Mouse (Mus musculus): ENCODE data around the gene Zbtb2. TPM values are rescaled to one million over a fixed set of nuclear protein-coding genes. Genes with fewer than 3 reads are reported as not detected.
A peak's percentile ranks its signal among the peaks of the same experiment; 100 is the strongest.

Gene Zbtb2
- polyA plus RNA-seq, 1 experiment from 2014 or later = 14.5 TPM

- no peak overlapping the region for H3K4me3 ChIP-seq (ENCODE audit: low read depth, low read length)
- no peaks in the 10 kb centered on the region for H3K4me1 ChIP-seq (ENCODE audit: control insufficient read depth, insufficient read depth, low read length)
- H3K27me3 ChIP-seq (ENCODE audit: control insufficient read depth, insufficient read depth, low read length) = no peaks in the 10 kb centered on the region
- no peak overlapping the region for H3K27ac ChIP-seq (ENCODE audit: low read length)
- H3K36me3 ChIP-seq (ENCODE audit: control insufficient read depth, insufficient read depth, low read length) = peaks cover 36% of the 10 kb centered on the region
- no peaks in the 10 kb centered on the region for H3K9me3 ChIP-seq (ENCODE audit: control insufficient read depth, low read depth, low read length)
- H3K4me2 ChIP-seq (replicated peaks; ENCODE audit: low read depth, low read length) = no peak overlapping the region
- H3K9ac ChIP-seq (replicated peaks; ENCODE audit: low read depth, low read length) = no peak overlapping the region
- WGBS = 86% methylated on average over 19 of the region's 19 CpGs
- ATAC-seq (ENCODE audit: insufficient number of reproducible peaks, insufficient read depth, low FRiP score, low read depth) = no peak
Observed at GRCm38 (mm10) chr10:4355882-4356451, 31.9 kb downstream of the Zbtb2 start.

GRCm38 (mm10) chr10:4354371-4355260 is 33.3 kb downstream of the Zbtb2 start:
- Histone ChIP-seq H3K4me2 (replicated peaks; ENCODE audit: low read depth, low read length) (no peak overlapping the region), H3K4me1 (ENCODE audit: control insufficient read depth, insufficient read depth, low read length) (no peaks in the 10 kb centered on the region), H3K36me3 (ENCODE audit: control insufficient read depth, insufficient read depth, low read length) (peaks cover 36% of the 10 kb centered on the region), H3K27ac (ENCODE audit: low read length) (no peak overlapping the region), H3K27me3 (ENCODE audit: control insufficient read depth, insufficient read depth, low read length) (no peaks in the 10 kb centered on the region), H3K9me3 (ENCODE audit: control insufficient read depth, low read depth, low read length) (no peaks in the 10 kb centered on the region), H3K4me3 (ENCODE audit: low read depth, low read length) (no peak overlapping the region), H3K9ac (replicated peaks; ENCODE audit: low read depth, low read length) (no peak overlapping the region)
- WGBS = 78% methylated on average over 38 of the region's 38 CpGs
- no peak for ATAC-seq (ENCODE audit: insufficient number of reproducible peaks, insufficient read depth, low FRiP score, low read depth)

GRCm38 (mm10) chr10:4347591-4347990 is 40.3 kb downstream of the Zbtb2 start:
- no peaks in the 10 kb centered on the region for H3K36me3 ChIP-seq (ENCODE audit: control insufficient read depth, insufficient read depth, low read length)
- no peaks in the 10 kb centered on the region for H3K9me3 ChIP-seq (ENCODE audit: control insufficient read depth, low read depth, low read length)
- no peak overlapping the region for H3K27ac ChIP-seq (ENCODE audit: low read length)
- no peak overlapping the region for H3K4me3 ChIP-seq (ENCODE audit: low read depth, low read length)
- H3K4me2 ChIP-seq (replicated peaks; ENCODE audit: low read depth, low read length) = no peak overlapping the region
- no peak overlapping the region for H3K9ac ChIP-seq (replicated peaks; ENCODE audit: low read depth, low read length)
- peaks cover 10% of the 10 kb centered on the region for H3K4me1 ChIP-seq (ENCODE audit: control insufficient read depth, insufficient read depth, low read length)
- no peak for ATAC-seq (ENCODE audit: insufficient number of reproducible peaks, insufficient read depth, low FRiP score, low read depth)
- H3K27me3 ChIP-seq (ENCODE audit: control insufficient read depth, insufficient read depth, low read length) = no peaks in the 10 kb centered on the region
- 97% methylated on average over 14 of the region's 14 CpGs for WGBS

GRCm38 (mm10) chr10:4347136-4347492 is 40.8 kb downstream of the Zbtb2 start:
- H3K4me1 ChIP-seq (ENCODE audit: control insufficient read depth, insufficient read depth, low read length) = peaks cover 10% of the 10 kb centered on the region
- H3K4me2 ChIP-seq (replicated peaks; ENCODE audit: low read depth, low read length) = peak overlapping the region; percentile 49
- no peak overlapping the region for H3K9ac ChIP-seq (replicated peaks; ENCODE audit: low read depth, low read length)
- no peak; the same call in 1 of the 2 replicates for ATAC-seq (ENCODE audit: insufficient number of reproducible peaks, insufficient read depth, low FRiP score, low read depth)
- 63% methylated on average over 4 of the region's 4 CpGs for WGBS
- H3K9me3 ChIP-seq (ENCODE audit: control insufficient read depth, low read depth, low read length) = no peaks in the 10 kb centered on the region
- H3K4me3 ChIP-seq (ENCODE audit: low read depth, low read length) = no peak overlapping the region
- H3K27me3 ChIP-seq (ENCODE audit: control insufficient read depth, insufficient read depth, low read length) = no peaks in the 10 kb centered on the region
- H3K36me3 ChIP-seq (ENCODE audit: control insufficient read depth, insufficient read depth, low read length) = no peaks in the 10 kb centered on the region
- no peak overlapping the region for H3K27ac ChIP-seq (ENCODE audit: low read length)

- peak; percentile 91 for ATAC-seq (ENCODE audit: insufficient number of reproducible peaks, insufficient read depth, low FRiP score, low read depth)
- Histone ChIP-seq H3K27ac (ENCODE audit: low read length) (no peak overlapping the region), H3K9me3 (ENCODE audit: control insufficient read depth, low read depth, low read length) (no peaks in the 10 kb centered on the region), H3K4me2 (replicated peaks; ENCODE audit: low read depth, low read length) (peak overlapping the region; percentile 49), H3K36me3 (ENCODE audit: control insufficient read depth, insufficient read depth, low read length) (no peaks in the 10 kb centered on the region), H3K9ac (replicated peaks; ENCODE audit: low read depth, low read length) (no peak overlapping the region), H3K27me3 (ENCODE audit: control insufficient read depth, insufficient read depth, low read length) (no peaks in the 10 kb centered on the region), H3K4me3 (ENCODE audit: low read depth, low read length) (peak overlapping the region; percentile 17), H3K4me1 (ENCODE audit: control insufficient read depth, insufficient read depth, low read length) (peaks cover 10% of the 10 kb centered on the region)
- 8% methylated on average over 28 of the region's 28 CpGs for WGBS
Observed at GRCm38 (mm10) chr10:4346489-4347135, 41.3 kb downstream of the Zbtb2 start.

- WGBS = 23% methylated on average over 2 of the region's 2 CpGs
Observed at GRCm38 (mm10) chr10:4341430-4341829, 46.5 kb downstream of the Zbtb2 start.

GRCm38 (mm10) chr10:4338863-4339461 is 48.9 kb downstream of the Zbtb2 start:
- ATAC-seq (ENCODE audit: insufficient number of reproducible peaks, insufficient read depth, low FRiP score, low read depth) = no peak
- H3K4me3 ChIP-seq (ENCODE audit: low read depth, low read length) = no peak overlapping the region
- WGBS = 38% methylated on average over 15 of the region's 15 CpGs
- no peaks in the 10 kb centered on the region for H3K9me3 ChIP-seq (ENCODE audit: control insufficient read depth, low read depth, low read length)
- H3K4me2 ChIP-seq (replicated peaks; ENCODE audit: low read depth, low read length) = peak overlapping the region; percentile 13; the same call in 1 of the 2 replicates
- H3K36me3 ChIP-seq (ENCODE audit: control insufficient read depth, insufficient read depth, low read length) = no peaks in the 10 kb centered on the region
- no peak overlapping the region for H3K9ac ChIP-seq (replicated peaks; ENCODE audit: low read depth, low read length)
- no peaks in the 10 kb centered on the region for H3K27me3 ChIP-seq (ENCODE audit: control insufficient read depth, insufficient read depth, low read length)
- peaks cover 4% of the 10 kb centered on the region; the same call in 1 of the 2 replicates for H3K4me1 ChIP-seq (ENCODE audit: control insufficient read depth, insufficient read depth, low read length)
- peak overlapping the region; percentile 3; the same call in 1 of the 2 replicates for H3K27ac ChIP-seq (ENCODE audit: low read length)

More at GRCm38 (mm10) chr10:4341430-4341829, 46.5 kb downstream of the Zbtb2 start:
- no peaks in the 10 kb centered on the region for H3K36me3 ChIP-seq (ENCODE audit: control insufficient read depth, insufficient read depth, low read length)
- H3K27me3 ChIP-seq (ENCODE audit: control insufficient read depth, insufficient read depth, low read length) = no peaks in the 10 kb centered on the region
- ATAC-seq (ENCODE audit: insufficient number of reproducible peaks, insufficient read depth, low FRiP score, low read depth) = no peak
- H3K9me3 ChIP-seq (ENCODE audit: control insufficient read depth, low read depth, low read length) = no peaks in the 10 kb centered on the region
- no peak overlapping the region for H3K4me3 ChIP-seq (ENCODE audit: low read depth, low read length)
- H3K4me2 ChIP-seq (replicated peaks; ENCODE audit: low read depth, low read length) = no peak overlapping the region
- no peak overlapping the region for H3K9ac ChIP-seq (replicated peaks; ENCODE audit: low read depth, low read length)
- H3K4me1 ChIP-seq (ENCODE audit: control insufficient read depth, insufficient read depth, low read length) = peaks cover 7% of the 10 kb centered on the region
- no peak overlapping the region; the same call in 1 of the 2 replicates for H3K27ac ChIP-seq (ENCODE audit: low read length)

- Histone ChIP-seq H3K36me3 (ENCODE audit: control insufficient read depth, insufficient read depth, low read length) (no peaks in the 10 kb centered on the region), H3K4me1 (ENCODE audit: control insufficient read depth, insufficient read depth, low read length) (0 out of 2 replicates have a peak, but pooled peaks cover 13% of the 10 kb centered on the region), H3K9me3 (ENCODE audit: control insufficient read depth, low read depth, low read length) (no peaks in the 10 kb centered on the region), H3K9ac (replicated peaks; ENCODE audit: low read depth, low read length) (peak overlapping the region; percentile 38; the same call in 1 of the 2 replicates), H3K4me2 (replicated peaks; ENCODE audit: low read depth, low read length) (peak overlapping the region; percentile 60), H3K27me3 (ENCODE audit: control insufficient read depth, insufficient read depth, low read length) (no peaks in the 10 kb centered on the region), H3K4me3 (ENCODE audit: low read depth, low read length) (peak overlapping the region; percentile 38), H3K27ac (ENCODE audit: low read length) (peak overlapping the region; percentile 68)
- WGBS = 7% methylated on average over 27 of the region's 27 CpGs
- ATAC-seq (ENCODE audit: insufficient number of reproducible peaks, insufficient read depth, low FRiP score, low read depth) = peak; percentile 93
Observed at GRCm38 (mm10) chr10:4334039-4334683, 53.7 kb downstream of the Zbtb2 start.
